In the genomic region with DNA sequence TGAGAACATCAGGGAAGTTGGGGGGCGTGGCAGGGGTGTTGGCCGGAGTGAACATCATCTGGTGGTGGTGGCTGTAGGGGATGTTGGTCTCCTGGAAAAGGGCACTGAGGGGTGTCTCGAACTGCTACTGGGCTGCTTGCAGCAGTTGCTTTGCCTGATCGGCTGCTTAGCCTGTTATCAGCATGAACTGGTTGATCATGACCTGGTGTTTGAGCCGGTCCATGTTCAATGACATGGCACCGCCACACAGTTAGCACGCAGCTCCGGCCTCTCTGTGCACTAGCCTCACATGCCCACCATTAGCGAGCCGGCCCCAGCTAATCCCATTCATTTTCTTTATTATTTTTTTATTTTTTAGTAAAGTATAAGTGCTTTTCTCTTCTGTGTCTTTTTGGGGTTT, we compare ENCODE assay signal across 27 mouse cellular contexts. TPM values are rescaled to one million over a fixed set of nuclear protein-coding genes. Genes with fewer than 3 reads are reported as not detected.
"Had no signal": no experiment of that assay in that cellular context is flagged by ENCODE, and none has a peak within 500 bp of the region (broad histone marks: within the 10 kb centered on the region; RNA-seq: fewer than 3 reads in every experiment).

No protein-coding gene starts in this region.

- ATAC-seq: liver, postnatal 0 days; lung, postnatal 0 days; midbrain, embryonic 16.5 days had no signal

- H3K9me3 ChIP-seq: liver, embryonic 15.5 days; lung, embryonic 15.5 days; megakaryocyte, embryonic 14.5 days; midbrain, embryonic 10.5 days; midbrain, embryonic 13.5 days; neural tube, embryonic 13.5 days; neural tube, embryonic 15.5 days had no signal

- H3K27ac ChIP-seq: liver, embryonic 15.5 days; lung, embryonic 15.5 days; midbrain, embryonic 10.5 days; midbrain, embryonic 13.5 days; neural tube, embryonic 13.5 days; neural tube, embryonic 15.5 days had no signal

- H3K9ac ChIP-seq: liver, embryonic 15.5 days; liver, postnatal 0 days; lung, embryonic 15.5 days; midbrain, embryonic 13.5 days; neural tube, embryonic 13.5 days; neural tube, embryonic 15.5 days had no signal

- H3K4me3 ChIP-seq: liver, embryonic 15.5 days; lung, embryonic 15.5 days; megakaryocyte, embryonic 14.5 days; midbrain, embryonic 10.5 days; midbrain, embryonic 13.5 days; myocyte; neural tube, embryonic 13.5 days; neural tube, embryonic 15.5 days had no signal

- H3K36me3 ChIP-seq: liver, embryonic 15.5 days; lung, embryonic 15.5 days; midbrain, embryonic 10.5 days; midbrain, embryonic 13.5 days; neural tube, embryonic 13.5 days; neural tube, embryonic 15.5 days had no signal

- H3K27me3 ChIP-seq: liver, embryonic 15.5 days; lung, embryonic 15.5 days; megakaryocyte, embryonic 14.5 days; midbrain, embryonic 13.5 days; neural tube, embryonic 13.5 days; neural tube, embryonic 15.5 days had no signal

- DNase-seq: liver, postnatal 0 days; lung, adult 2 months; lung, postnatal 14 days; lung, postnatal 4 days; retina, postnatal 1 day; right cerebral cortex, adult 18-20 months; right cerebral cortex, postnatal 25 days; right cerebral cortex, postnatal 4 days; spleen, adult 18-20 months; thymus, adult 18-20 months; thymus, postnatal 14 days; thymus, postnatal 36 days had no signal

- H3K4me2 ChIP-seq: liver, embryonic 15.5 days; lung, embryonic 15.5 days; midbrain, embryonic 13.5 days; neural tube, embryonic 13.5 days; neural tube, embryonic 15.5 days had no signal

- H3K4me1 ChIP-seq: liver, embryonic 15.5 days; lung, embryonic 15.5 days; midbrain, embryonic 10.5 days; midbrain, embryonic 13.5 days; neural tube, embryonic 13.5 days; neural tube, embryonic 15.5 days had no signal

RNA-seq across cellular contexts. Expression of gene 1700057G04Rik, which starts 25.7 kb away (rescaled TPM):
- polyA plus RNA-seq: liver, embryonic 15.5 days; liver, postnatal 0 days; lung, adult 2 months; lung, embryonic 15.5 days; lung, postnatal 0 days; midbrain, embryonic 10.5 days; midbrain, embryonic 13.5 days; midbrain, embryonic 16.5 days; neural tube, embryonic 11.5 days; neural tube, embryonic 13.5 days; neural tube, embryonic 15.5 days; small intestine, adult 2 months; stomach, embryonic 14.5 days; stomach, embryonic 16.5 days; thymus, postnatal 0 days had no signal

RNA-seq across cellular contexts. Expression of gene Plscr2, which starts 59.4 kb away (rescaled TPM):
- polyA plus RNA-seq: neural tube, embryonic 11.5 days had no signal
